Mouse (Mus musculus) cerebral cortex, adult 2 months (tissue): ENCODE data around the gene Psmd9.

ENCODE experiments used
- WGBS: fragments of 180-500 bp; shearing (Covaris S2); methylation state at CpG from one replicate; pipeline ENCODE4 v1.1.7; 2018; 5-methylcytosine and 5-hydroxymethylcytosine counted together

The Psmd9 gene

GRCm38 (mm10) chr5:123297830-123298229, 128.6 kb downstream of the Psmd9 start:
- WGBS, result 83% methylated on average over 7 of the region's 7 CpGs

GRCm38 (mm10) chr5:123298526-123298925, 129.3 kb downstream of the Psmd9 start:
- WGBS, result 94% methylated on average over 6 of the region's 6 CpGs
